Mouse (Mus musculus) adipocyte (in vitro differentiated cells): ENCODE data around the gene Selplg.
A peak's percentile ranks its signal among the peaks of the same experiment; 100 is the strongest.

Experiments used
- DNase-seq: peaks from one replicate; pipeline ENCODE4 v3.0.0-alpha.2; 2016; ENCODE audit warnings: low spot score

Gene Selplg

GRCm38 (mm10) chr5:113854494-113854893, 22.1 kb upstream of the Selplg start:
- DNase-seq, result peak; percentile 75

DNA sequence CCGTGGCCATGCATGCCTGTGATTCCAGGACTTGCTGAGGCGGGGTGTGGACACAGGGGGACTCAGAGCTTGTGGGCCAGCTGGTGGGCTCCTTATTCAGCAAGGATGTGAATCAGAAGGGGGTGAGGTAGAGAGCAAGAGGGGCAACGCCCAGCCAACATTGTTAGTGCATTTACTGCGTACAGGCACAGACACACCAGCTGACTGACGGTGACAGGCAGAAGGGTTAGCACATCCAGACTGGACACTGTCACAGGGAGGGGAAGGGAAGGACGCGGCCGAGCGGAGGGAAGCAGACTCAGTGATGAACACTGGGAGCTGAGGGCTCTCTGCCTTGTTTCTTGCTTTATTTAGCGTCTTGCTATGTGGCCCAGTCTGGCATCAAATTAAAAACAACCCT, 21.1 kb upstream of the Selplg start:
- no peak for DNase-seq

GRCm38 (mm10) chr5:113852463-113852862, 20.0 kb upstream of the Selplg start:
- no peak for DNase-seq

DNA sequence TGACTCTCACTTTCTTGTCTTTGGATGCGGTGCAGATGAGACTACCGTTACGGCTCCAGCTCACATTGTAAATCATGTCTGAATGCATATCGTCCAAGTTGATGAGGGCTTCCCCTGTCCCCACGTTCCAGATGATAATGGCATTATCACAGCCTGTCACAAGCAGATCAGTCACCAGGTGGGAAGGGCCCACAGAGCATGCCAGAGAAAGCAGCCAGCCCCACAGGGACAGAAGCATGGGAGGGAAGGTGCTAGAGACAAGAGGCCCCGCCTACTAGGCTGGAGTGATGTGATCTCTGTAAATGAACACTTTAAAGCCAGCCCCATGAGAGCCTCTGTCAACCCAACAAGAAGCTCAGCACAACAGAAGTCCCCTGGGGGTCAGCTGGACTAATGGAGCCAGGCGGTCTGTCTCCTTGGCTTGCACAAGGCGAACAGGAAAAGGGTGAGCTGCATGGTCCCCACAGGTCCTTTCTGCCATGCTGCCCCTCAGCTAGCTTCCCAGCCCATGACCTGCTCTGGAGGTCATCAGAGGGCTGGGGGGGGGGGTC, 18.3 kb upstream of the Selplg start:
- no peak for DNase-seq

- DNase-seq, result no peak
Observed at GRCm38 (mm10) chr5:113847636-113848035, 15.2 kb upstream of the Selplg start.

DNA sequence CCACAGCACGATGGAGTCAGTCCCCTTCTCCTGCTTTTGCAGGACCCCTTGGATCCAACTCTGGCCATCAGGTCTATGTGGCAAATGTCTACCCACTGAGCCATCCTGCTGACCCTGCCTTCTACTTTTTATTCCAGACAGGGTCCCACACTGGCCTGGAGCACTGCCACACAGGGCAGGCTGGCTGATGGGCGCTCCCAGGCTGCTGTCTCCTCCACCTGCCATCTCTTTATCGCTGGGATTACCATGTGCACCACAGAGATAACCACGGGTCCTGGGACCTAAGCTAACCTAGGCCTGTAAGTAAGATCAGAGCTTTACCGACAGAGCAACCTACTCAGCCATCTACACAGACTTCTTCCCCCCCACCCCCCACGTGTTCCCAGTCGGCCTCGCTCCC, 14.2 kb upstream of the Selplg start:
- no peak for DNase-seq

DNA sequence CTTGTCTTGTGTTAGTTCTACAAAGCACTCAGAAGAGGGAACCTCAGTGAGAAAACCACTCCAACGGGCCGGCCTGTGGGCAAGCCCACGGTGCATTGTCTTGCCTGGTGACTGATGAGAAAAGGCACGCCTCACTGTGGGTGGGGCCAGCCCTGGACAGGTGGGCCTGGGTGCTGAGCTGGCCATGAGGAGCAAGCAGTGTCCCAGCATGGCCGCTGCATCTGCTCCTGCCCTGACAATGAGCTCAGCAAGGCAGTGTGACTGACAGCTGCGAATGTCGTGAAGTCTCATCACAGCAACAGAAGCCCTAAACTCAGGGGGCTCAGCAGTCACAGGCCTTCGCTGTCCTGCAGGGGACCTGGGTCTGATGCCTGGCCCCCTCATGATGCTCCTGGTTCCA, 13.2 kb upstream of the Selplg start:
- DNase-seq, result no peak

DNA sequence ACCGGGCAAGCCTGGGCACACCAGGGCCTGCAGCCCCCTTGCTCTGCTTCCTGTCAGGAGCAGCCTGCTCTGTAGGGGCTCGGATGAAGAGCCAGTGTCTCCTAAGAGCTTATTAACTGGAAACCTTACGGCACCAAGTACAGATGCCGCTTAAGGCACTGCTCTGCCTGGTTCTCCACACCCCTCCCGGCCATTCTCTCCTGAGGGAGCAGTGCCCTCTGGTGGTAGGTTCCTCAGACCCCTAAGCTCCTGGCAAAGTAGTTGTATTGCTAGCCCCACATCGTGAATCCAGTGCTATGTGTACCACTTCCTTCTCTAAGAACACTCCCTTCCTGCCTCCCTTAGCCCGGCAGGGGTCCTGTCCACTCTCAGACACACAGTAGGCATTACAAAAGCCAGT, 12.3 kb upstream of the Selplg start:
- peak; percentile 63 for DNase-seq

- DNase-seq, result no peak
Observed at GRCm38 (mm10) chr5:113844106-113844505, 11.7 kb upstream of the Selplg start.

- peak; percentile 21 for DNase-seq
Observed at GRCm38 (mm10) chr5:113842906-113843305, 10.5 kb upstream of the Selplg start.

GRCm38 (mm10) chr5:113842244-113842643, 9.8 kb upstream of the Selplg start:
- DNase-seq, result no peak

DNA sequence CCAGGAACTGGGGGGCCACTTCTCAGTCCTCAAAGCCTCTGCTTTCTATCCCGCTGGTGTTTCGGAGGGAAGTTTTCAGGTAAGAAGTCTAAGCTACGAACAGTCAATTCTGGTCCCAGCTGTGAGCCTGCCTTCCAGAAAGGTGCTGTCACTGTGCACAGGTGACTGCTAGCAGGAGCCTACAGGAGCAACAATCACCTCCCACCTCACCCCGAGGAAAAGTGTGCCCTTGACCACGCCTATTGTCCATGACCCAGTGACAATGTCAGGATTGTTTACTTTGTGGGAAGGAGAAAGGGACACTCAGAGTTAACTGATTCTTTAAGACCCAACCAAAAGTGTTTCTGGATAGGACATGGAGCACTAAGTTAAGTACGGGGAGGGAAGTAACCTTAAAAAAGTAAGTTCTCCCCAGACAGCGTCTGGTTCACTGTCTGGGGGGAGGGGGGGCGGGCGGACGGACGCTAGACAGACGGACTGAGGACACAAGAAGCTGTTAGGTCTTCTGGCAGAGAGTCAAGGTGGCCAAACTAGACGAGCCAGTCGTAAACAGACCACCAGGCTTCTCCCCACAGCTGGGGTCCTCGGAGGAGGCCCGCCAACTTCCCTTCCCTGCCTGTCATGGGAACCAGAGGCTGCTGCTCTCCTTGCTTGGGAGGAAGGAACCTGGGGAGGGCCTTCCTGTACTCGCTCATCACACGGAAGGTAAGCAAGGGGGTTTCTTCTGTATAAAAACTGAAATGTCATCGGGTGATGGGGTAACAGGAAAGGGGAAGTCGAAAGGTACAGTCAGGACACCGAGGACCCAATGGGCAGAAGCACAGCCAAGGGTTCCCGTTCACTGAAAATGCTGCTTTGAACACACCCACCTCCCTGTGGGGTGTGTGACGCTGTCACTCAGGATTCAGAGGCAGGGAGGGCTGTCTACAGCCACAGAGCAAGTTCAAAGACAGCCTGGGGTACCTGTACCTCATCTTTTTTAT, 9.1 kb upstream of the Selplg start:
- no peak for DNase-seq

- DNase-seq, result no peak
Observed at GRCm38 (mm10) chr5:113840443-113840842, 8.0 kb upstream of the Selplg start.

DNA sequence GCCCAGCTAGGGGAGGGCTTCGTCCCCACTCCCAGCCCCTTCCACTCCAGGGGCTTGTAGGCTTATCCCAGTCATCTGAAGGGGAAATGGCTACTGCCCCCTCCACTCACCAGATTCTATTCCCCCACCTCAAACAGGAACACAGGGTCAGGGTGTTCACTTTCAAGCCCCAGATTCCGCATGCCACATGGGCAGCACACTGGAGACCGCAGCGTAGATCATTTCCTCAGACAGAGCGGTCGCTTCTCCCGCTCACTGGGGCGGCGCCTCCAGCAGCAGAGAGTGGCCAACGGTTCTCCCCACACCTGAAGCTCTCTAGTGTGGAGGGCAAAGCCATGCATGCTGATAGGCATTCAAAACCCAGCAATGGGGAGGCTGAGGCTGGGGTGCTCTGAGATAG, 4.5 kb upstream of the Selplg start:
- no peak for DNase-seq

- DNase-seq, result no peak
Observed at GRCm38 (mm10) chr5:113833316-113833947, 988 bp upstream of the Selplg start.

- no peak for DNase-seq
Observed at GRCm38 (mm10) chr5:113831741-113832140, 703 bp downstream of the Selplg start.

GRCm38 (mm10) chr5:113830796-113831195, 1.6 kb downstream of the Selplg start:
- DNase-seq, result no peak

GRCm38 (mm10) chr5:113830292-113830643, 2.2 kb downstream of the Selplg start:
- DNase-seq, result no peak

DNA sequence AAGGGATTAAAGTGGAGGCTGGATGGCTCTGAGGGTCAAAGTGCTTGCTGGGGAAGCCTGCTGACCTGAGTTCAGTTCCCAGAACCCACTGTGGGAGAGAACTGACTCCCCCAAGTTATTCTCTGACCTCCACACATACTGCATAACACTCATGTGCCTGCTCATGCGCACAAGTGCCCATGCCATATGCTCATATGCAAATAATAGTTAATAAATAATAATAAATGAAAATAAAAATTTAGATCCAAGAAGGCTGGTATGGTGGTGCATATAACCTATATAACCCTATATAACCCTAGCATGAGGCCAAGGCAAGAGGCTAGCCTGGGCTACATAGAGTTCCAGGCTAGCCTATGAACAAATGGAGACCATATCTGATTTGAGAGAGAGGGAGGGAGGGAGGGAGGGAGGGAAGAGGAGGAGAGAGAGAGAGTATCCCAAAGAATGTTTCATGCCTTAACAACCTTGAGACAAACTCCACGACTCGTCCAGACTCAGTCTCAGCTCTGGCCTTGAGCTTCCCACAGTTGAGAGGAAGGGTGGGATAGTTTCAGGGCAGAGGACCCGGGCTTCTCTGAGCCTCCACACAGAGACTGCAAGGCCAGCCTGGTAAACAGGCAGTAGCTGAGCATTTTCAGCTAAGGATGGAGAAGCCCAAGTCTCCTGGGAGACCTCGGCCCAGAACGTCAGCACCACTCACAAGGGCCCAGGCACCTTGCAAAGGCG, 2.7 kb downstream of the Selplg start:
- no peak for DNase-seq

- DNase-seq, result no peak
Observed at GRCm38 (mm10) chr5:113828481-113828880, 4.0 kb downstream of the Selplg start.

GRCm38 (mm10) chr5:113827991-113828411, 4.4 kb downstream of the Selplg start:
- no peak for DNase-seq

DNA sequence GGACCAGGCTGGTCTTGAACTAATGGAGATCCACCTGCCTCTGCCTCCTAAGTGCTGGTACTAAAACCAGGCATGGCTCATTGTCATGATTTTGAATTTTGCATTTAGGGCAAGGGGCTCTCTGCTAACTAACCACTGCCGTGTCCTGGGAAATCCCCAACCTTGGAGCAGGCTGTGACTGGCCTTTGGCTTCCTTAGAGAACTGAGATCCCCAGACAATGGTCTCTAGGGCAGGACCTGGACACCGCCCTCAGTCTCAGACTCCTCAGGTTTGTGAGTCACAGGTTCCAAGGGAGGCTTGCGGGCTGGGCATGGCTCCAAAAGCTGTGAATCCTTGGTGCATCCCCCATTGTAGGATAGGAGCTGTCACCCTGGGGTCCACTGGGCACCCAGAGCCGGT, 5.8 kb downstream of the Selplg start:
- DNase-seq, result no peak
